Mouse (Mus musculus) layer of hippocampus, adult 8-10 months (tissue): ENCODE measurements around the gene Nucb1. TPM values are rescaled to one million over a fixed set of nuclear protein-coding genes. Genes with fewer than 3 reads are reported as not detected.

Experiments used
- DNase-seq, 2 experiments: peaks; one replicate each; pipeline ENCODE4 v3.0.0; 2022; ENCODE audit warnings: low spot score in 2 of 2
- total RNA-seq, 4 experiments: library from RNA; stranded (reverse); gene quantifications; 2 replicates each; pipeline ENCODE4 v1.2.4; 2022

Gene Nucb1
- total RNA-seq, 4 experiments from 2014 or later: 101 to 135 (median 117) TPM

DNA sequence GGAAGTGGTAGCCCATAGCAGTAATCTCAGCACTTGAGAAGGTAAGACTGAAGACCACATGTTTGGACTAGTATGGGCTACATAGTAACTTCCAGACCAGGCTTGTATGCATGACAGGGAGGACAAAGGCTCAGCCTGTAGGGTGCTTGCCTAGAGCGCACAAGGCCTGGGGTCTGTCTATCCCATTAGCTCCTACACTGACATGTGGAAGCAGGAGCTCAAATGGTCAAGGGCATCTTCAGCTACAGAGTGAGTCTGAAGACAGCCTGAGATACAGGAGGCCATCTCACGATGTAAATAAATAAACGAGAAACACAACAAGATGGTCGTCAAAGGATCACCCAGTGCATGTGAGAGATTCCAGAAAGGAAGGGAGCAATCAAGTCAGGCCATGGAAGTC is 47.9 kb downstream of the Nucb1 start:
- DNase-seq: no peak

GRCm38 (mm10) chr7:45461781-45462180 is 48.4 kb downstream of the Nucb1 start:
- DNase-seq: no peak

DNA sequence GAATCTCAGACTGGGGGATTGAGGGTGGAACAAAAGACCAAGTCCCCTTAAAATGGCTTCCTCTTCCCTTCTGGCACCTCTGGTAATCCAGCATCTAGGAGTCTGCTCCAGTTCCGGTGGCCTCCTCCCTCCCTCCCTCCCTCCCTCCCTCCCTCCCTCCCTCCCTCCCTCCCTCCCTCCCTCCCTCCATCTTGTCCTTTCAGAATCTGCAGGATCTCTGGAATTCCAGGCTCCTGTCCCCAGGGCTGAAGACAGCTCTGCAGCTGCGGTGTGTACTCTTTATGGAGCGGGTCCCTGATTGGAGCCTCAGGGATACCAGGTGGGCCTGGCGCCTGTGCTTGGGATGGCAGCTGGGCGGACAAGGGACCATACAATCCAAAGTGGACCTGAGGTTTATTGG is 48.9 kb downstream of the Nucb1 start:
- no peak for DNase-seq

DNA sequence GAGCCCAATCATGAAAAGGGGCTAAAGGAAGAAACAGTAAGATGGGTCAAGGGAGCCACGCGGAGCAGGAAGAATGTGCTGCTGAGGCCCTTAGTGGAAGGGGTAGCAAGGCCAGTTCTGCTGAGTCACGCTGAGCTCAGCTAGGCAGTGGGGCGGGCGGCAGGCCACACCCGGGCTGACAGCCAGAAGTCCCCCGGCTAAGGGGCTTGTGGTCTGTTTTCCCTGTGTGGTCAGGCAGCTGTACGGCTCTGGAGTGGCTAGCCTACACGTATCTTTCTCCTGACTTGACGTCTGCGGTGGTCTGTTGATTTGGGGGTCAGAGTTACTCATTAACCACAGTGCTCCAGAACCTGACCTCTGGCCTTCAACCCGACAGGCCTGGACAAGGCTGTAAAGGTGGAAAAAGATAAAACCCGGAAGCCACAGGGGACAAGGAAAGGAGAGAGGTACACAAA is 49.3 kb downstream of the Nucb1 start:
- DNase-seq: no peak

GRCm38 (mm10) chr7:45460377-45460776 is 49.8 kb downstream of the Nucb1 start:
- DNase-seq: no peak

DNA sequence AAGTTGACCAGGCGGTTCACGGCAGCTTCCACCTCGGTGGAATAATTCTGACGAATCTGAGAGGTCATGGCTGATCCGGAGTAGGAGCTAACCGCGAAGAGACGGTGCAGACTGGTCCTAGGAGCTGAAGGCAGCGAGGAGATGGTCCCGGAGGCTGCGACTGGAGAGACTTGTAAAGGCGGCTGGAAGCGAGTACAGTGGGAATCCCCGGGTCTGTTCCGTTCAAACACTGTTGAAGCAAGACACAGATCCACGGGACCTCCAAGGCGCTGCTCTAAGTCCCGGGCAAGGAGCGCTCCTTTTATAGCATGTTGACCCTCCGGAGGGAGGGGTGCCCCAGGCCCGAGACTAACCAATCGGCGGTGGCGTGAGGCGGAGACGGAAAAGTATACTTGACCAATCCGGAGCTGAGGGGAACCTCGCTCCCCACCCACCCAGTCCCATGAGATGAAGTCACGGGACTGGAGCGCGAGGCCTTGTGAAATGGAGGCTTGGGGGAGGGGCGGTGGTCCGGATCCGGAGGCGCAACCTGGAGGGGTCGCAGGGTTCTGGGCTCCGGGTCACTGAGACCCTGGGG is 50.6 kb downstream of the Nucb1 start, which contains the start of gene Ftl1:
TSS of gene Ftl1 (minus strand) at position 321 of the 577 bp plus-strand sequence.
- DNase-seq: peak; percentile 97 to 98

GRCm38 (mm10) chr7:45458748-45459563 is 51.2 kb downstream of the Nucb1 start:
- peak; percentile 68 to 71 for DNase-seq

GRCm38 (mm10) chr7:45457204-45458060 is 52.8 kb downstream of the Nucb1 start:
- DNase-seq: no peak

DNA sequence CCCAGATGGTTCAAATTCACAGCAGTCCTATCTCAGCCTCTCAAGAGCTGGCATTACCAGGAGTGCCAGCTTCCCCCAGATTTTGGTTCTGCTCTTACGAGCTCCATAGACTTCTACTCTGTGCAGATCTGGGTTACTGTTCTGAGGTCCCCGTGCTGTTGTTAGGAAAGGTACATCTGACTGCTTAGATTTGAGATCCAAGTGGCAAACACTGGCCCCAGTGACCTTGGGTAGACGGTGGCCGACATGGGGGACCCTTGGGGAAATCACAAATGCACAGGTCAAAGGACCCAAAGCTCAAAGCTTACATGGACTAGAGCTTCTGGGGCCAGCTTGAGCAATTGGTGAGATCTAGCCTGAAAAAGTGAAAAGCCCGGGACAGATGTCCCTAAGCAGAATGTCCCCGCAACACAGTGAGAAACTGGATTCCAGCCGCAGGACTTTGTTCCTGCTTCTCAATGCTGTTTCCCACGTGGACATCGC is 53.4 kb downstream of the Nucb1 start:
- DNase-seq: no peak

DNA sequence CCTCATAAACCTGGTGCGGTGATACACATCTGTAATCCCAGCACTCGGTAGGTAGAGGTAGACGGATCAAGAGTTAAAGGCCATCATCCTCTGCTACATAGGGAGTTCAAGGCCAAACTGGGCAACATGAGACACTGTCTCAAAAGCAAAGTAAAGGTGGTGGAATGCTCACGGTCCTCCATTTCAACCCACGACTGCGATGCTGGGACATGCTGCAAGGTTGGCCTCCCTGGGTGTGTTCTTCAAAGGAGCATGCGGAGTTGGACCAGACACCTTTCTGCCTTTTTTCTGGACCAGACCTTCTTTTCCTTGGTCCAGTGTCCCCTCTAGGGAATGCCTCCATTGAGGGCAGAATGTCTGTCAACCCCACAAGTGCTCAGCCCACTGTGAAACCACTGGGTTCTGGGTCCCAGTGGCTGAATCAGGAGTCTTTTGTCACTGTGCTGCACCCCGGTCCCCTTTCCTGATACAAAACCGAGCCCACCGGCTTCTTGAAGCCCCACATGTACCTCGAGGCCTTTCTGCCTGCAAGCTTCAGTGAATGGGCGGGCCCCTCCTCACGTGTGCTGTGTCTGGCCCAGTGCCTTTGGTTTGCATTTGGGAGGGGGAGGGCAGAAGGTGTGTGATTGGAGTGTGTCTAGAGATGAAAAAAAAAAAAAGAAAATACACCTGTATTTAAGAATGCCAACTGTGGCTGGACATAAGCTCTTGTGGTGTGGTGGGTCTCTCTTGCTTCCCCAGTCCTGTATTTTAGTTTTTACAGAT is 54.1 kb downstream of the Nucb1 start:
- DNase-seq: no peak

GRCm38 (mm10) chr7:45454971-45455370 is 55.2 kb downstream of the Nucb1 start:
- DNase-seq: no peak

GRCm38 (mm10) chr7:45451344-45451982 is 58.7 kb downstream of the Nucb1 start:
- DNase-seq: peak; percentile 78 to 89

- no peak for DNase-seq
Observed at GRCm38 (mm10) chr7:45449974-45450373, 60.2 kb downstream of the Nucb1 start.

GRCm38 (mm10) chr7:45447325-45447990 is 62.7 kb downstream of the Nucb1 start:
- no peak for DNase-seq

DNA sequence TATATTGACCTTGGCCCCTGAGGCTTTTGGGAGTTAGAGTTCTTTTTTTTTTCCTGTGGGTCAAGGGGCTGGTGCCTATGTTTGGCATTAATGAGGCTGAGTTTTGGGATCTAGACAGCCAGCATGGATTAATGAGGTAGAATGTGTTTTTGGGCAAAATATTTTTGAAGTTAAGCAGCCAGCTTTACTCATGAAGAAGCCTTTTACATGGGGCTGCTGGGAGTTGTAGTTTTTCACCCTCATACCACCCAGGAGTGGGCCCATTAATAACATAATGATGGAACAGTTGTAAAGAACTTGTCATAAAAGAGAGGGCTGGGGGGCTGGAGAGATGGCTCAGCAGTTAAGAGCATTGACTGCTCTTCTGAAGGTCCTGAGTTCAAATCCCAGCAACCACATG is 63.6 kb downstream of the Nucb1 start:
- no peak for DNase-seq

DNA sequence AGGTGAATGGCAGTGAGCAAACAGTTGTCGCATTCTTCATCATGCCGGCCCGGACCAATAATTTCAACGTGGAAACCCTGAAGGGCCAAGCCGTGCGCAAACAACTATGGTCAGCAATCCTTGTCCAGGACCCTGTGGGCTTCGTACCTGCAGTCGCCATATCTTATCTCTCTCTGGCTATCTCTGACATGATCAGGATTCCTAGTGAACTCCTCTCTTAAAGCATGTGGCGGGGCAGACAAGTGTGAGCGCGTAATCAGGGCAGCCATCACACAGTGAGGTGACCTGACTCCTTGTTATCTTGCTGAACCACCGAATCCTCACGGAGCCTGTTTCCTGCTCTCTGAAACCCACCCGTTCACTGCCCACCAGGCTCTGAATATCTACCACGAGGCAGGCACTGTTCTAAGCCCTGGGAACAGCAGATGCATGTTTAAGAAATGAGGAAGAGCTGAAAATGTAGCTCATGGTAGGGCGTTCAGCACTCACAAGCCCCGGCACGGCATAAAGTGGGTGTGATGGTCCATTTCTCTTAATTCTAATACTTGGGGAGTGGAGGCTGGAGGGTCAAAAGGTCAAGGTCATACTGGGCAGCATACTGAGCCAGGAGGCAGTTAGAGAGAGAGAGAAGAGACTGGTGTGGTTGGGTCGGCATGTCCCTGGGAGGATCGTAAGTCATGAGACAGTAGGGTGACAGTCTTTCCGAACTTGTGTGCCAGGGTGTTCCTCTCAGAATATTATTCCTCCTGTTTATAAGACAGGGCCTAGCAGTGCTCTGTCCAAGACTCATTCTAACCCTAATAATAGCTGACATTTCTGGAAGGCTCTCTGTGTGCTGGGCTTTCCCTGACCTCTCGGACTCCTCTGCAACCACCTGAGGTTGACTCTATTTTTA is 66.4 kb downstream of the Nucb1 start:
- DNase-seq: no peak
